Mouse (Mus musculus) large intestine, adult 2 months (tissue): ENCODE data around the gene Snx1. TPM values are rescaled to one million over a fixed set of nuclear protein-coding genes. Genes with fewer than 3 reads are reported as not detected.

Source experiments
- DNase-seq: peaks from one replicate; pipeline ENCODE4 v3.0.0-alpha.2; 2012; ENCODE audit warnings: low read depth, low spot score
- WGBS: fragments of 180-500 bp; shearing (Covaris S2); methylation state at CpG from one replicate; pipeline ENCODE4 v1.1.7; 2018; 5-methylcytosine and 5-hydroxymethylcytosine counted together
- polyA plus RNA-seq: library from polyadenylated mRNA; depleted of rRNA; stranded (reverse); fragments of >200 nt; gene quantifications from 2 replicates; pipeline ENCODE4 v1.2.3, GENCODE M21; 2012

The Snx1 gene
- polyA plus RNA-seq, 1 experiment, result 69.7 TPM

- 95% methylated on average over 2 of the region's 2 CpGs for WGBS
- no peak for DNase-seq
Observed at GRCm38 (mm10) chr9:66131466-66131865, 5.1 kb upstream of the Snx1 start.

GRCm38 (mm10) chr9:66127884-66128283, 1.5 kb upstream of the Snx1 start:
- DNase-seq, result no peak
- WGBS, result 89% methylated on average over 4 of the region's 4 CpGs

GRCm38 (mm10) chr9:66127193-66127546, 783 bp upstream of the Snx1 start:
- no peak for DNase-seq
- WGBS, result 12% methylated on average over 6 of the region's 6 CpGs

- 36% methylated on average over 12 of the region's 12 CpGs for WGBS
- DNase-seq, result no peak
Observed at GRCm38 (mm10) chr9:66125543-66126455, 588 bp downstream of the Snx1 start.

GRCm38 (mm10) chr9:66124681-66125542, 1.5 kb downstream of the Snx1 start:
- DNase-seq, result peak; percentile 90
- 7% methylated on average over 33 of the region's 33 CpGs for WGBS

- no peak for DNase-seq
- under 1% methylated on average over 12 of the region's 12 CpGs for WGBS
Observed at GRCm38 (mm10) chr9:66124111-66124531, 2.3 kb downstream of the Snx1 start.

- DNase-seq, result no peak
Observed at GRCm38 (mm10) chr9:66123648-66124047, 2.7 kb downstream of the Snx1 start.

GRCm38 (mm10) chr9:66121421-66121820, 5.0 kb downstream of the Snx1 start:
- no peak for DNase-seq

More at GRCm38 (mm10) chr9:66123648-66124047, 2.7 kb downstream of the Snx1 start:
- under 1% methylated on average over 5 of the region's 5 CpGs for WGBS

GRCm38 (mm10) chr9:66120945-66121344, 5.4 kb downstream of the Snx1 start:
- DNase-seq, result no peak
- WGBS, result 82% methylated on average over 3 of the region's 3 CpGs

- 94% methylated on average over 4 of the region's 4 CpGs for WGBS
- no peak for DNase-seq
Observed at GRCm38 (mm10) chr9:66120106-66120505, 6.3 kb downstream of the Snx1 start.

- no peak for DNase-seq
- 86% methylated on average over 2 of the region's 2 CpGs for WGBS
Observed at GRCm38 (mm10) chr9:66119498-66119897, 6.9 kb downstream of the Snx1 start.

GRCm38 (mm10) chr9:66116890-66117289, 9.5 kb downstream of the Snx1 start:
- 51% methylated on average over 8 of the region's 8 CpGs for WGBS
- no peak for DNase-seq

- 86% methylated on average over 3 of the region's 3 CpGs for WGBS
- DNase-seq, result no peak
Observed at GRCm38 (mm10) chr9:66114341-66114740, 12.0 kb downstream of the Snx1 start.

GRCm38 (mm10) chr9:66110611-66111379, 15.6 kb downstream of the Snx1 start:
- no peak for DNase-seq
- WGBS, result 71% methylated on average over 8 of the region's 8 CpGs

GRCm38 (mm10) chr9:66110126-66110525, 16.3 kb downstream of the Snx1 start:
- no peak for DNase-seq
- 31% methylated on average over 8 of the region's 8 CpGs for WGBS

GRCm38 (mm10) chr9:66109574-66109973, 16.8 kb downstream of the Snx1 start:
- DNase-seq, result no peak
- 97% methylated on average over 1 of the region's 1 CpGs for whole genome bisulfite sequencing

- WGBS, result 75% methylated on average over 8 of the region's 8 CpGs
- no peak for DNase-seq
Observed at GRCm38 (mm10) chr9:66105168-66105567, 21.2 kb downstream of the Snx1 start.

- WGBS, result 82% methylated on average over 4 of the region's 4 CpGs
- DNase-seq, result no peak
Observed at GRCm38 (mm10) chr9:66104601-66105000, 21.8 kb downstream of the Snx1 start.

- DNase-seq, result no peak
- 92% methylated on average over 6 of the region's 6 CpGs for WGBS
Observed at GRCm38 (mm10) chr9:66102668-66103067, 23.7 kb downstream of the Snx1 start.

- no peak for DNase-seq
- 70% methylated on average over 8 of the region's 8 CpGs for WGBS
Observed at GRCm38 (mm10) chr9:66101577-66101976, 24.8 kb downstream of the Snx1 start.
